Mouse (Mus musculus) heart, postnatal 14 days (tissue): ENCODE data around the gene Sf3b6. TPM values are rescaled to one million over a fixed set of nuclear protein-coding genes. Genes with fewer than 3 reads are reported as not detected.

ENCODE experiments used
- DNase-seq, 2 experiments: peaks; one replicate each; pipeline ENCODE4 v3.0.0; 2021 to 2022
- intact Hi-C: fragments of 180-260 bp; cut with DNase I; formaldehyde crosslinking; loops from one replicate; pipeline ENCODE4 v1.15.1; 2025
- total RNA-seq, 2 experiments: library from RNA; stranded (reverse); gene quantifications; 2 replicates each; pipeline ENCODE4 v1.2.3; 2021

Sf3b6 gene
- total RNA-seq, 2 experiments from 2014 or later = 48.1 to 54.1 TPM

GRCm38 (mm10) chr12:4875623-4876022 lies 58.3 kb downstream of the Sf3b6 start:
- DNase-seq = no peak
- intact Hi-C loops = loop anchor here (10.0 kb wide), 1 partner anchor 99 kb away; no protein-coding TSS in a partner anchor

Other genes with a start within 250 kb of the Sf3b6 start
- gene Itsn2, start 224.9 kb upstream of the Sf3b6 start, total RNA-seq = 10 to 100 TPM; 49.3 to 50.3 TPM
- gene Gm3625, start 224.6 kb upstream of the Sf3b6 start, total RNA-seq = not detected
- under 1 TPM; 0.10 to 0.19 TPM for gene Fam228a, start 79.1 kb upstream of the Sf3b6 start, total RNA-seq
- 1 to 10 TPM; 1.6 to 2.0 TPM for gene Pfn4, start 48.5 kb upstream of the Sf3b6 start, total RNA-seq
- gene Fam228b, start 48.3 kb upstream of the Sf3b6 start, total RNA-seq = 1 to 10 TPM; 4.0 to 5.1 TPM
- gene Fkbp1b, start 24.0 kb downstream of the Sf3b6 start, total RNA-seq = 1 to 10 TPM; 2.8 to 2.9 TPM
- 1 to 10 TPM; 8.1 to 9.0 TPM for gene Wdcp, start 25.8 kb downstream of the Sf3b6 start, total RNA-seq
- gene Mfsd2b, start 56.8 kb downstream of the Sf3b6 start, total RNA-seq = under 1 TPM; 0.68 to 0.86 TPM
- 10 to 100 TPM; 52.8 to 55.6 TPM for gene Ubxn2a, start 90.2 kb downstream of the Sf3b6 start, total RNA-seq
- 10 to 100 TPM; 23.7 to 23.8 TPM for gene Atad2b, start 99.8 kb downstream of the Sf3b6 start, total RNA-seq